Mouse (Mus musculus) stomach, embryonic 14.5 days (tissue): ENCODE results near the gene Klk8. TPM values are rescaled to one million over a fixed set of nuclear protein-coding genes. Genes with fewer than 3 reads are reported as not detected.

Source experiments
- ATAC-seq: fragments of 200-750 bp; cut with Nextera tagmentation; 2 replicates; pipeline ENCODE4 v1.8.0; 2017; ENCODE audit warnings: low read depth, moderate TSS enrichment; ENCODE audit not compliant: insufficient number of reproducible peaks, insufficient read depth, low FRiP score
- H3K27ac ChIP-seq: fragments of 300-500 bp; sonication (generic); 2 replicates; pipeline ENCODE4 v1.5.1; 2014; ENCODE audit warnings: mild to moderate bottlenecking, low read length, moderate library complexity, mixed read lengths
- H3K27me3 ChIP-seq: fragments of 300-500 bp; sonication (generic); 2 replicates; pipeline ENCODE4 v1.6.1; 2014; ENCODE audit warnings: low read length, control low read depth, mixed read lengths; ENCODE audit not compliant: control insufficient read depth, insufficient read depth
- H3K36me3 ChIP-seq: fragments of 300-500 bp; sonication (generic); 2 replicates; pipeline ENCODE4 v1.6.1; 2014; ENCODE audit warnings: mild to moderate bottlenecking, control low read depth, low read length, moderate library complexity, mixed read lengths; ENCODE audit not compliant: control insufficient read depth, insufficient read depth
- H3K4me1 ChIP-seq: fragments of 300-500 bp; sonication (generic); 2 replicates; pipeline ENCODE4 v1.6.1; 2014; ENCODE audit warnings: low read length, control low read depth, mixed read lengths; ENCODE audit not compliant: control insufficient read depth, insufficient read depth
- H3K4me2 ChIP-seq: fragments of 300-500 bp; sonication (generic); replicated peaks from 2 replicates; pipeline ENCODE4 v1.6.1; 2014; ENCODE audit warnings: low read depth, low read length, control low read depth
- H3K4me3 ChIP-seq: fragments of 300-500 bp; sonication (generic); 2 replicates; pipeline ENCODE4 v1.5.1; 2014; ENCODE audit warnings: low read depth, low read length, control low read depth
- H3K9ac ChIP-seq: fragments of 300-500 bp; sonication (generic); replicated peaks from 2 replicates; pipeline ENCODE4 v1.6.1; 2014; ENCODE audit warnings: low read depth, mild to moderate bottlenecking, control low read depth, low read length, moderate library complexity, mixed read lengths
- H3K9me3 ChIP-seq: fragments of 300-500 bp; sonication (generic); 2 replicates; pipeline ENCODE4 v1.6.1; 2016; ENCODE audit warnings: low read depth, low read length, control low read depth; ENCODE audit not compliant: control insufficient read depth
- WGBS: fragments of 180-500 bp; shearing (Covaris S2); extraction: QIAGEN DNeasy Blood & Tissue Kit; methylation state at CpG from one replicate; pipeline ENCODE4 v1.1.7; 2014; 5-methylcytosine and 5-hydroxymethylcytosine counted together
- polyA plus RNA-seq: library from polyadenylated mRNA; unstranded; fragments of >200 nt; fragmentation: Nextera tagmentation; extraction: Ambion mirVana; gene quantifications from 2 replicates; pipeline ENCODE4 v1.2.1, GENCODE M21; 2014

Klk8 gene
- polyA plus RNA-seq, 1 experiment from 2014 or later: 39.0 TPM

GRCm38 (mm10) chr7:43781541-43781940 lies 15.8 kb upstream of the Klk8 start:
- WGBS: 80% methylated on average over 11 of the region's 11 CpGs
- 0 out of 2 replicates have a peak, but pooled peaks cover 5% of the 10 kb centered on the region for H3K4me1 ChIP-seq
- H3K36me3 ChIP-seq: no peaks in the 10 kb centered on the region
- no peak overlapping the region for H3K9ac ChIP-seq
- H3K27me3 ChIP-seq: no peaks in the 10 kb centered on the region
- no peak for ATAC-seq
- no peaks in the 10 kb centered on the region for H3K9me3 ChIP-seq
- H3K4me2 ChIP-seq: no peak overlapping the region
- no peak overlapping the region for H3K27ac ChIP-seq
- H3K4me3 ChIP-seq: no peak overlapping the region

DNA sequence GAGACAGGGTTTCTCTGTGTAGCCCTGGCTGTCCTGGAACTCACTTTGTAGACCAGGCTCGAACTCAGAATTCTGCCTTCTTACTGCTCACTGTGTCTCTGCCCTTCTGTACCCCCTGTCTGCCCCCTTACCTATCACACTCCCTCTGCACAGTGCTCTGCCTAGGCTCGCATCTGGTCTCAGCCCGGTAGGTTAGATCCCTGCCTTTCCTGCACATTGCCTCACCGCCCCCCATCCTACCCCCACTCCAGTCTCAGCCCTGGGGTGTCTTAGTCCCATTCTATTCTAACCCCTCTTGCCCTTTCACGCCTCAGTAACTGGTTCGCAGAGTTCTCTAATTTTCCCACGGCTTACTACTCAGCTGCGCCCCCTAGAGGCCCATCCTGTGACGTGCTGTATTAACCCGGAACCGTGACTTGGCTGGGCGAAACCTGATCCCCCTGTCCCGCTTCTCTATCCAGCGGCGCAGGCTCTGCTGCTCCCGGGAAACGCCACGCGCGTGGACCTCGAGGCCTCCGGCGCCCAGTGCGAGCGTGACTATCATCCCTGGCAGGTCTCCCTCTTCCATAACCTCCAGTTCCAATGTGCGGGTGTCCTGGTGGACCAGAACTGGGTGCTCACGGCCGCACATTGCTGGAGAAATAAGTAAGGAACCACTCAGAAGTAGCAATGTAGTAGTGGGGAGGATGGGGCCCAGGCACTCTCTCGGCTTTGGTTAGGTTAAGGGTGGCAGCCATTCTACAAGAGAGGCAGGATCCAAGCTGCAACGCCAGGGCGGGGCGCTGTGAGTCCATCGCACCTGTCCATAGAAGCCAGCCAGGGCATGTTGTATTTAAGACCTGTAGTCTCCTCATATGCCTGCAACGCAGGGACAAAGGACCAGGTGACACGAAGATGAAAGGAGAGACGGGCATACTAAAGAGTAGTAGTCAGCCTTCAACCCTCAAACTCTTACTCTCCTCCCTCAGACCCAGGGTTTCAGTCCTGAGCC lies 14.8 kb upstream of the Klk8 start:
- Histone ChIP-seq H3K4me1 (0 out of 2 replicates have a peak, but pooled peaks cover 5% of the 10 kb centered on the region), H3K9me3 (no peaks in the 10 kb centered on the region), H3K4me3 (peak overlapping the region; percentile 25), H3K36me3 (no peaks in the 10 kb centered on the region), H3K27ac (no peak overlapping the region), H3K27me3 (no peaks in the 10 kb centered on the region), H3K4me2 (peak overlapping the region; percentile 65), H3K9ac (peak overlapping the region; percentile 21; the same call in 1 of the 2 replicates)
- 8% methylated on average over 36 of the region's 36 CpGs for WGBS
- peak; percentile 79 for ATAC-seq

DNA sequence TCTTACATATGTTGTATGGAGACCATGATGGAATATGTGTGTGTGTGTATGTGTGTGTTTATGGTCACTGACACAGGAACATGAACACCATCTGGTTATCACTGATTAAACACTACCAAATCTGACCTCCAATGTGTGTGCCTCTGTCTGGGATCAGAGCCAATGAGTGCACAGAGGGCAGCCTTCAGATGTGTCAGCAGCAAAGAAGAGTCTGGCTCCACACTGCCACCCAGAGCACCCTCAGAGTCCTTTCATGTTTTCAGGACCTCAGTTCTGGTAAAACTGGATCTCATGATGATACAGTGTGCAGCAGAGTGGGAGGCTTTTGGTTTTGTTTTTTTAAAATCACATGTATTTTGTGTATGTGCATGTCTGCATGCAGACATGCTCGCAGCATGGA lies 12.1 kb upstream of the Klk8 start:
- 0 out of 2 replicates have a peak, but pooled peaks cover 5% of the 10 kb centered on the region for H3K4me1 ChIP-seq
- no peak overlapping the region for H3K4me3 ChIP-seq
- ATAC-seq: no peak
- H3K36me3 ChIP-seq: no peaks in the 10 kb centered on the region
- no peaks in the 10 kb centered on the region for H3K27me3 ChIP-seq
- 95% methylated on average over 1 of the region's 1 CpGs for WGBS
- H3K27ac ChIP-seq: no peak overlapping the region
- no peaks in the 10 kb centered on the region for H3K9me3 ChIP-seq
- H3K9ac ChIP-seq: no peak overlapping the region
- no peak overlapping the region for H3K4me2 ChIP-seq

- Histone ChIP-seq H3K27ac (no peak overlapping the region), H3K9ac (no peak overlapping the region), H3K4me2 (no peak overlapping the region), H3K27me3 (no peaks in the 10 kb centered on the region), H3K36me3 (no peaks in the 10 kb centered on the region), H3K9me3 (no peaks in the 10 kb centered on the region), H3K4me1 (no peaks in the 10 kb centered on the region), H3K4me3 (no peak overlapping the region)
- no peak for ATAC-seq
- WGBS: 65% methylated on average over 3 of the region's 3 CpGs
Measured at GRCm38 (mm10) chr7:43788096-43788495, 9.3 kb upstream of the Klk8 start.

GRCm38 (mm10) chr7:43789295-43789694 lies 8.1 kb upstream of the Klk8 start:
- ATAC-seq: no peak
- no peaks in the 10 kb centered on the region for H3K27me3 ChIP-seq
- no peak overlapping the region for H3K27ac ChIP-seq
- H3K9ac ChIP-seq: no peak overlapping the region
- no peaks in the 10 kb centered on the region for H3K4me1 ChIP-seq
- no peaks in the 10 kb centered on the region for H3K9me3 ChIP-seq
- 58% methylated on average over 2 of the region's 2 CpGs for WGBS
- no peak overlapping the region for H3K4me3 ChIP-seq
- no peak overlapping the region for H3K4me2 ChIP-seq
- no peaks in the 10 kb centered on the region for H3K36me3 ChIP-seq

GRCm38 (mm10) chr7:43791591-43791990 lies 5.8 kb upstream of the Klk8 start, which contains the start of gene Klk9:
Gene Klk9 (plus strand): TSS chr7:43791891.
- H3K36me3 ChIP-seq: no peaks in the 10 kb centered on the region
- no peak within 1 kb of the TSS for H3K4me3 ChIP-seq
- WGBS: 76% methylated on average over 7 of the region's 7 CpGs
- no peaks in the 10 kb centered on the region for H3K4me1 ChIP-seq
- 0 out of 2 replicates have a peak, but pooled peaks cover under 1% of the 10 kb centered on the region for H3K27me3 ChIP-seq
- no peaks in the 10 kb centered on the region for H3K9me3 ChIP-seq
- ATAC-seq: no peak
- no peak within 1 kb of the TSS for H3K4me2 ChIP-seq
- H3K27ac ChIP-seq: no peak within 1 kb of the TSS
- no peak within 1 kb of the TSS for H3K9ac ChIP-seq

DNA sequence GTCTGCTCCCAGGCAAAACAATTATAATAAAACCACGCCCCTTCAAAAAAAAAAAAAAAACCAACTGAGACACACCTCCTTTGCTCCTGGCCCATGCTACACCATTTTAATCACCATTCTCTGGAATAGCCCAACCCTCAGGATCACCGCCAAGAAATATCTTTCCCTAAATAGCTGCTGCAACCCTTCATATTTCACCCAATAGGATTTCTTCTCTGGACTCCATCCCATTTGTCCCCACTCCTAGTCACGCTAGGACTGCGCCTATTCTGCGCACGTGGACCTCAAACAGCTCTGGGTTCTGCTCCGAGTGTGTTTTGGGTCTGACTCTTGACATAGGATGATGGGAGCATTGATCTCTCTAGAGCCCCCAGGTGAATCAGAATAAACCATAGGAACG lies 1.0 kb upstream of the Klk8 start:
- Histone ChIP-seq H3K9ac (no peak overlapping the region), H3K9me3 (no peaks in the 10 kb centered on the region), H3K4me2 (peak overlapping the region; percentile 83), H3K36me3 (no peaks in the 10 kb centered on the region), H3K4me3 (peak overlapping the region; percentile 49), H3K4me1 (peaks cover 4% of the 10 kb centered on the region; the same call in 1 of the 2 replicates), H3K27me3 (0 out of 2 replicates have a peak, but pooled peaks cover 3% of the 10 kb centered on the region), H3K27ac (no peak overlapping the region)
- no peak for ATAC-seq
- 9% methylated on average over 8 of the region's 8 CpGs for WGBS

DNA sequence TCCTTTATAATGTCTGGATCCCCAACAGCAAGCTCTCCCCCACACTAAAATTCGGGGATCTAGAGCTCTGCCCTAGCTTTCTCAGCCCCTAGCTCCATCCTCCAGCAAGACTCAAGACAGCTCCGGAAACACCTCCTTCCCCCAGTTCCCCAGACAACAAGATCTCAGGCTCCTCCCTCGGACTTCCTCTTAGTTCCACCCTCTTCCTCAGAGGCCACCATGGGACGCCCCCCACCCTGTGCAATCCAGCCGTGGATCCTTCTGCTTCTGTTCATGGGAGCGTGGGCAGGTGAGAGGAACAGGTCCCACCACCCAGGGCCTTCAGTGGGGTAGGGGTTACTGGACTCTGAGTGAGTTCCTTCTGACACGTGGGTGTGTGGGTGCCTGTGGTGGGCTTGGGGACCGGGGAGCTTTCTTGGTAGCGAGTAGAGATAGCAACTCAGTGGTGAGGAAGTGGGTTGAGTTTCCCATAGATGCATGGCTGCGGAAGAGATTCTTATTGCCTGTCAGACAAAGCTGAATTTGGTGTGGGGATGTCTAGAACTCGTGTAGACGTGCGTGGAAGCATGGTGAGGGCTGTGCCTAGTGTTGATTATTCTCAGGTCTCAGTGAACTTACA lies 576 bp downstream of the Klk8 start:
- Histone ChIP-seq H3K9ac (no peak overlapping the region), H3K4me2 (peak overlapping the region; percentile 83), H3K9me3 (no peaks in the 10 kb centered on the region), H3K4me1 (peaks cover 4% of the 10 kb centered on the region; the same call in 1 of the 2 replicates), H3K27ac (no peak overlapping the region), H3K36me3 (no peaks in the 10 kb centered on the region), H3K4me3 (peak overlapping the region; percentile 49), H3K27me3 (0 out of 2 replicates have a peak, but pooled peaks cover 3% of the 10 kb centered on the region)
- 39% methylated on average over 13 of the region's 13 CpGs for WGBS
- ATAC-seq: peak; percentile 78
